Mouse (Mus musculus): ENCODE data around the gene Myo7a.

DNA sequence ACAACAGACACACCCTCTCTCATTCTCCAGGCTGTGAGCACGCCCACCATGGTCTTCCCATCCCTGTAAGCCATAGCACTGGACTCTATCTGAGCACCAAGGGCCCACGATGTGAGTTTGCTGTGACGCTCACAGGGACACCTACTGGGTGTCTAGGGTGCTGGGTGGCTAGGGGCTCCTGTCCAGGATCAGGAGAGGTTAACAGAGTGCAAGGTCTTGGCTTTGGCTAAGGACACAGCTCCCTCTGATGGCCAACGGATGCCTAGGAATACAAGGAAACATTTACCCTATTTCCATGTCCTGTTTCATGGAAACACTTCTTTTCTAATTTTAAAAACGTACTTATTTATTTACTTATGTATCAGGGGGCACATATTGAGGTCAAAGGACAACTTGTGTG, 31.2 kb upstream of the Myo7a start:
- TF ChIP-seq CTCF (IDR thresholded peaks at IDR 0.05; ENCODE audit: extremely low read depth, insufficient read depth, insufficient read length, insufficient replicate concordance) (no peak), POLR2A (IDR thresholded peaks at IDR 0.05; ENCODE audit: low read depth, low read length) (no peak)

Data from spleen, adult 2 months (tissue).